Mouse (Mus musculus): ENCODE measurements around the gene Blcap.

DNA sequence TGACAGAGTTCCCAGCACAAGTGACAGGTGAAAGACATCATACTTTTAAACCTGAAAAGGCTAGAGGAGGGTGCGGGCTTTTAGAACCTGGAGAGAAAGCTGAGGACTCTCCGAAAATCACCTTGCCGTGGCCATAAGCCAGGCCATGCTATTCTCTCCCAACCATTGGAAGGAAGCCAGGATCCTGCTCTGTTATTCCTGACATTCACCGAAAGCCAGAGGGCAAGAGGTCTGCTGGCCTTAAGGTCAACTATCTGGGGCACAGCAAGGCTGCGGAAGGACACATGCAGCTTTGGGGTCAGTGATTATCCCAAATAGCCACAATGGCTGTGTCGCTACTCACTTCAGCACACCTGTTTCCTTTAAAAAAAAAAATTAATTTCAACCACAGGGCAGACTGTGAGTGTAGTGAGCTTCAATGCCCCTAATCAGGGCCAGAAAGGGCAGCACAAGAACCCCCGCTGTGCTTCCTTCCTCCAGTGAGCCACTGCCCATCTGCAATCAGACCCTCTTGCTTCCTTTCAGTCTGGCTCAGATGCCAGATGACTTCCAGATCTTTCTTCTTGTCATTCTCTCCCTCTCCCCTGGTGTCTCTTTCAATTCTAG lies 34.5 kb downstream of the Blcap start:
- TF ChIP-seq CTCF (IDR thresholded peaks at IDR 0.05; ENCODE audit: control insufficient read depth, insufficient read depth, insufficient replicate concordance, low read depth, low read length) (no peak), POLR2A (IDR thresholded peaks at IDR 0.05; ENCODE audit: control insufficient read depth, low read depth, low read length) (no peak)

Measured in testis, adult 2 months (tissue).